Mouse (Mus musculus) left cerebral cortex, adult 9 months (tissue): ENCODE results near the gene Mthfd2l.

Source experiments
- DNase-seq, 2 experiments: peaks; one replicate each; pipeline ENCODE4 v3.0.0; 2022; ENCODE audit warnings: low spot score in 2 of 2

Gene Mthfd2l

GRCm38 (mm10) chr5:90945453-90945852 is 14.5 kb downstream of the Mthfd2l start:
- no peak for DNase-seq

DNA sequence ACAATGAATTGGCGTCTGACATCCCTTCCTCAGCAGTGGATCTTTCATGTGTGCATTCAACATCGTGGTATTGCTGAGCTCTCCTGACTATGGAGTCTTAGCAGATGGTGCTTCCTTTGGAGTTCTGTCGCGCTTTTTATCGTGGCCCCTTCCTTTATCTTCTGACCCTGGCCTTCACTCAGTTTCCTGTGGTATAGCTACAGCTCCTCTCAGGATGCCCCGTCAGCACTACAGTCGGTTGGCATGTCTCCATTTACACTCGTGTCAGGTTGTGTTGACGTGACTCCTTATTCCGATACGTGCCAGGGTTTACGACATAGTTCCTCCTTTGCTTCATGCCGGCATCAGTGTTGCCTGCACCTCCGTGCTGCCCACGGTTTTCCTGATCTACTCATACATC is 18.6 kb downstream of the Mthfd2l start:
- DNase-seq, result no peak

DNA sequence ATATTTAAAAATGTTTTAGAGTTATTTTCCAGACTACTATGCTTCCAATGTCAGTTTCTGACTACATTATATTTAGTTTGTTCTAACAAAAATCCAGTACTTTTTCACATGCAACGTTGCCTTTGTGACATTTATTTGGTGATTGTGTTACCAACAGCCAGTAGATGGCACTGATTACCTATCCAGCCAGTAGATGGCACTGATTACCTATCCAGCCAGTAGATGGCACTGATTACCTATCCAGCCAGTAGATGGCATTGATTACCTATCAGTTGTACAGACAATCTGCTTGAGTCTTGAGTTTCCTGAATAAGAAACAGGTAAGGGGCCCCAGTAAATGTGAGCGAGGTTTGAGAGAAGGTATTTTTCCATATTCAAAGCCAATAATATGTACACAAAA is 20.6 kb downstream of the Mthfd2l start:
- DNase-seq, result peak; percentile 14 to 74

GRCm38 (mm10) chr5:90952731-90953481 is 22.0 kb downstream of the Mthfd2l start:
- no peak for DNase-seq

DNA sequence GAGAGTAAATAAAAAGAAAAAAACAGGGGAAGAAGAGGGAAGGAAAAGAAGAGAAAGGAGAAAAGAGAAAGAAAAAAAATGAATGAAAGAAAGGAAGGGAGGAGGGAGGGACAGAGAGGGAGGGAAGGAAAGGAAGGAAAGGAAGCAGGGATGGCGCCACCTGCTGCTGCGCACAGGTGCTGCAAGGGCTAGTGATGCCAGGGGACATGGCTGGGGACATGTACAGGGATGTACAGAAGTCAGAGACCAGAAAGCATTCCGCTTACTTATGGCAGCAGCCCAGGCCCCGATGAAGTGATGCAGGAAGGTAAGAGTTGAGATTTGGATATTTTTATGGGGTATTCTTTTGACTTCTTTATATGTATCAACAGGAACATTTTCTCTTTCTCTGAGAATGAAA is 33.4 kb downstream of the Mthfd2l start:
- no peak for DNase-seq

GRCm38 (mm10) chr5:90964764-90965163 is 33.8 kb downstream of the Mthfd2l start:
- no peak for DNase-seq

GRCm38 (mm10) chr5:90965386-90965785 is 34.5 kb downstream of the Mthfd2l start:
- DNase-seq, result no peak

GRCm38 (mm10) chr5:90977244-90977643 is 46.3 kb downstream of the Mthfd2l start:
- DNase-seq, result peak in 1 of 2 experiments; percentile 80

GRCm38 (mm10) chr5:90980297-90980696 is 49.4 kb downstream of the Mthfd2l start:
- DNase-seq, result no peak

DNA sequence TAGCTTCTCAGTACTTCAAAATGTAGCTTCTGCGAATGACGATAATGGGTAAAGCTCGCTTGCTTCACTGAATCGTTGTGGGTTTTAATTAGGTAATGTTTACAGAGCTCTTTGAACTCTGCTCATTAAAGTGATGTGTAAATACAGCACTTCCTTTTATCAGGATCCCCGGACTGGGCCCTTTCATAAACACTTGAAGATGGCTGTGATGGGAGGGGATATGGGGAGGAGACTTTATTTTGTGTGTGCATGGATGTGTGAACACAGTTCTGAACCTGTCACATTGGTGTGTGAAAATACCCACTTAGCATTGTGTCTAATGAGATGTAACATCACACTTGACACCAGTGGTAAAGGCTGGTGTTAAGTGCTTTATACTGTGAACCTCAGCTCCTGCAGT is 56.7 kb downstream of the Mthfd2l start:
- DNase-seq, result no peak

GRCm38 (mm10) chr5:90988149-90988548 is 57.2 kb downstream of the Mthfd2l start:
- no peak for DNase-seq

- no peak for DNase-seq
Observed at GRCm38 (mm10) chr5:90988592-90988991, 57.7 kb downstream of the Mthfd2l start.

- DNase-seq, result no peak
Observed at GRCm38 (mm10) chr5:90999942-91000341, 69.0 kb downstream of the Mthfd2l start.

- DNase-seq, result no peak
Observed at GRCm38 (mm10) chr5:91015216-91015615, 84.3 kb downstream of the Mthfd2l start.

GRCm38 (mm10) chr5:91023114-91023513 is 92.2 kb downstream of the Mthfd2l start:
- no peak for DNase-seq

DNA sequence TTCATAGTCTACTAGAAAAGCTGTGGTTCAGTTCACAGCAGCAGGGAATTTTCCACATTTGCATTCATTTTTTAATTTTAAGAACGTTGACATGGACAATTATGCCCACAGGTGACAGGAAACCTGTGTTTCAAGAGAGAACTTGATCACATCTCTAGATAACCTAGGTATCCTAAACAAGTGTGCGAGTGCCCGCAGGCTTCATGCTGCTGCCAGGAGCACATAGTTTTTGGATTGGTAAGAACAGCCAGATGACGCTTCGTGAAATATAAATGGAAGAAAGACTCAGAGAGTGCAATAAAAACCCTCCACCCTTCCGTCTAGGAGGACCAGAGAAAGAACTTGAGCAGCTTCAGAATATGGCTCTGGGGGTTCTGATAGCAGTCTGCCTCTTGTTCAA is 96.2 kb downstream of the Mthfd2l start, which contains the start of gene Epgn:
TSS of gene Epgn (plus strand) at position 301 of the 400 bp plus-strand sequence.
- no peak for DNase-seq

- DNase-seq, result no peak
Observed at GRCm38 (mm10) chr5:91027840-91028239, 96.9 kb downstream of the Mthfd2l start.

DNA sequence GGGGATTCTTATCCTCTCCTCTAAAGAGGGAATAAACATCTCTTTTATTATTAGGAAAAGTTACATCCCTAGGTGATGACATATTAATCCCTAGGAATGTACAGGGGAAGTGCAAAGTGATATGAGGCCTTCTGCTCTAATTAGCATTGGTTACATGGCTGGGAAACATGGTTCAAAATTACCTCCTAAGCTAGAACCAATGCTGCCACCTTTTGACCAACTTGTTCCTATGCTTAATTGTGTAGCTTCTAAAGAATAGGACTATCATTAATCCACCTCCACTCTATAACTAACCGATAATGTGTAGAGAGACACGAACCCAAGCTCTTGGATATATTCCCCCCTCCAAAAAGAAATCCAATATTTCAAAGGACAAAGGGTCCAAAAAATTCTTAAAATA is 99.7 kb downstream of the Mthfd2l start:
- no peak for DNase-seq

GRCm38 (mm10) chr5:91035341-91035740 is 104.4 kb downstream of the Mthfd2l start:
- no peak for DNase-seq

DNA sequence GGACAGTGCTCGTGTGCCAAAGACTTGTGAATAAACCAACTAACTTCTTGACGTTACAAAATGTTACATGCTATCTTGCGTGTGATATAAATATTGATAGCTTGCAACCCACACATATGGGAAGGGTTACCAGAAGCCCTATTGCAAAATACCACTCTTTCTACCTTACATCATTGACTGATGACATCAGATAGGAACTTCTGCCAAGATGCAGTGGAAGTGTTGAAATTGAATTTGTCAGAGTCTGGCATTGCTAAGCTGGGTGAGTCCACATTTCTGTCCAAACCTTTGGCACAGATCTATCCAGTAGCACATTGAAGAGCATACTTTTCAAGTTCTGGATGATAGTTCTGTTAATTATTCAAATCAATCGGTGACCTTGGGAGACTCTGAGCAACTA is 105.7 kb downstream of the Mthfd2l start:
- DNase-seq, result no peak

GRCm38 (mm10) chr5:91037756-91038155 is 106.8 kb downstream of the Mthfd2l start:
- no peak for DNase-seq

DNA sequence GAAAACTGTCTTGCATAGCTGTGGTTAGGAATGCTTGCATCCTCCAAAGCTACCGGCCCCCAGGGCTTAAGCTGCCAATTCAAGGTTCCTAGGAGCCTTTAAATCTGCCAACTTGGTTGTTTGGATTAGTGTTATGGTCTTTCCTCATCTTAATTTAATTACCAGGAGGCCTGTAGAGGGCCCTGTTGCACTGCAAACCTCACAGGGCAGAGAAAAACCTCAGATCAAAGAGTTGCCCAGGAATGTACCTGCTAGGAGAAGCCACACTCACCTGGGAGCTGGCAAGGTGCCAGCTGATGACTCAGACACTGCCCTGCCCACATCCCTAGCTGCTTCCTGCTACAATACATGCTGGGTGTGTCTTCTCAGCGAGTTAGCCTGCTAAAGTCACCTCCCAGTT is 107.6 kb downstream of the Mthfd2l start:
- DNase-seq, result peak in 1 of 2 experiments; percentile 4

GRCm38 (mm10) chr5:91038963-91039362 is 108.0 kb downstream of the Mthfd2l start:
- DNase-seq, result no peak

DNA sequence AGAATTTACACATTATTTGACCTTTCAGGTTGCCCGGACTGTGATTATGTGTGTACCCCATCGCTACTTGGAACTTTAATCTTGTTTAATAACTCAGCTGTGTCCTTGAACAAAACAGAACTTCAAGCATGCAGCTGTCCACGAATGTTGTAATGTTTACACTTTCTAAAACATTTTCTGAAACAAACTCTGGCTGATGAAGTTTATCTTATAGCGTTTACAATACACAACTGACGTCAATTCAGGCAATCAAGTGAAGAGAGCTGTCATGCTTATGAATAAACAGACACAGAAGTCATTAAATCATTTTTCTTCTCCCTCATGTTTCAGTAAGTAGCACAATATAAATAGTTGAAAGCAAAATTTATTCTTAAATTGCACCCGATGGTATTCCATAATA is 117.1 kb downstream of the Mthfd2l start:
- no peak for DNase-seq
